Mouse (Mus musculus) G1E (cell line): ENCODE measurements at regions not wholly inside any gene's neighbourhood (a gene's known extent, or its start where the extent isn't known, plus 50 kb on each side); places are given as distances from the start of the nearest gene placed in this dataset.

Source experiments
- CTCF ChIP-seq: IDR thresholded peaks from 2 replicates; pipeline ENCODE4 v1.5.1; 2012; ENCODE audit warnings: low read depth, low read length, inconsistent platforms, mixed read lengths
- GATA1 ChIP-seq: IDR thresholded peaks from 2 replicates; pipeline ENCODE4 v1.6.1; 2012; ENCODE audit warnings: borderline replicate concordance, low read length, inconsistent platforms, mixed read lengths
- GATA2 ChIP-seq: IDR thresholded peaks from 2 replicates; pipeline ENCODE4 v1.6.1; 2012; ENCODE audit warnings: low read depth, low read length, inconsistent platforms, borderline replicate concordance
- TAL1 ChIP-seq: conservative IDR thresholded peaks from 2 replicates; pipeline ENCODE4 v1.6.1; 2012; ENCODE audit warnings: low read depth, low read length, inconsistent platforms, mixed read lengths

- no peak for TF ChIP-seq CTCF
- no peak for TF ChIP-seq GATA1
- no peak for TF ChIP-seq TAL1
- TF ChIP-seq GATA2 = no peak
Observed at GRCm38 (mm10) chr9:116462232-116462631, 287.1 kb upstream of the Tgfbr2 start.
